Mouse (Mus musculus) stomach, postnatal 0 days (tissue): ENCODE measurements around the gene Dyrk1a. TPM values are rescaled to one million over a fixed set of nuclear protein-coding genes. Genes with fewer than 3 reads are reported as not detected.

ENCODE experiments used
- ATAC-seq: fragments of 200-750 bp; cut with Nextera tagmentation; 2 replicates; pipeline ENCODE4 v1.8.0; 2017; ENCODE audit not compliant: low FRiP score, low TSS enrichment
- DNase-seq: peaks from one replicate; pipeline ENCODE4 v3.0.0-alpha.2; 2016; ENCODE audit warnings: low spot score
- H3K27ac ChIP-seq: fragments of 300-500 bp; sonication (generic); replicated peaks from 2 replicates; pipeline ENCODE4 v1.5.1; 2014; ENCODE audit warnings: mild to moderate bottlenecking, control low read depth
- H3K27me3 ChIP-seq: fragments of 300-500 bp; sonication (generic); 2 replicates; pipeline ENCODE4 v1.6.1; 2014; ENCODE audit warnings: low read length; ENCODE audit not compliant: control insufficient read depth, insufficient read depth
- H3K36me3 ChIP-seq: fragments of 300-500 bp; sonication (generic); 2 replicates; pipeline ENCODE4 v1.6.1; 2014; ENCODE audit warnings: low read length, mixed read lengths; ENCODE audit not compliant: control insufficient read depth, insufficient read depth
- H3K4me1 ChIP-seq: fragments of 300-500 bp; sonication (generic); replicated peaks from 2 replicates; pipeline ENCODE4 v1.6.1; 2014; ENCODE audit warnings: antibody characterized with exemption; ENCODE audit not compliant: control insufficient read depth, insufficient read depth
- H3K4me2 ChIP-seq: fragments of 300-500 bp; sonication (generic); replicated peaks from 2 replicates; pipeline ENCODE4 v1.6.1; 2014; ENCODE audit warnings: low read depth, mild to moderate bottlenecking, control low read depth, moderate library complexity
- H3K4me3 ChIP-seq: fragments of 300-500 bp; sonication (generic); 2 replicates; pipeline ENCODE4 v1.5.1; 2014; ENCODE audit warnings: low read depth, low read length, control low read depth
- H3K9ac ChIP-seq: fragments of 300-500 bp; sonication (generic); 2 replicates; pipeline ENCODE4 v1.6.1; 2014; ENCODE audit warnings: mild to moderate bottlenecking, low read length, control low read depth, mixed read lengths
- H3K9me3 ChIP-seq: fragments of 300-500 bp; sonication (generic); 2 replicates; pipeline ENCODE4 v1.6.1; 2016; ENCODE audit warnings: low read length; ENCODE audit not compliant: control insufficient read depth
- CTCF ChIP-seq: IDR thresholded peaks from 2 replicates; pipeline ENCODE4 v1.5.1; 2016; ENCODE audit warnings: antibody characterized with exemption, low read depth, mild to moderate bottlenecking, moderate library complexity
- EP300 ChIP-seq: optimal IDR thresholded peaks from 2 replicates; pipeline ENCODE3; 2016; ENCODE audit warnings: antibody characterized with exemption
- WGBS: fragments of 180-500 bp; shearing (Covaris S2); extraction: QIAGEN DNeasy Blood & Tissue Kit; methylation state at CpG from one replicate; pipeline ENCODE4 v1.1.7; 2014; 5-methylcytosine and 5-hydroxymethylcytosine counted together
- polyA plus RNA-seq: library from polyadenylated mRNA; unstranded; fragments of >200 nt; fragmentation: Nextera tagmentation; extraction: Ambion mirVana; gene quantifications from 2 replicates; pipeline ENCODE4 v1.2.1, GENCODE M21; 2015

The Dyrk1a gene
- polyA plus RNA-seq, 1 experiment from 2014 or later = 4.6 TPM

DNA sequence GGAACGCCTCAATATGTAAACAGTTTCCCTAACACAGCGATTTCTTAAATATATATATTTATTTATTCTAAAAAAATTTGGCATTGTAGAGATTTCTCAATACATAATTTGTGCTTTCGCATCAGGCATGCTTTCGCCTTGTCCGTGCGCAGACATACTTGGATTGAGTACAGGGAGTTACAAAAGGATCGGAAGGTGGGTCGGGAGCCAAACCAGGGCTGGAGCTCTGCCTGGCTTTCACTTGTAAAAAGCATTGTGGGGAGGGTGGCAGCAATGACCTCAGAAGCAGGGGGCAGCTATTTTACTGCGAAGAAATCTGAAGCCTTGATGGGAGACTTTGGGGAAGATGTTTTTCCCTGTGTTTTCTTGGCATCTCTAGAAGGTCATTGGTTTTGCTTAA, 175.2 kb downstream of the Dyrk1a start:
- no peaks in the 10 kb centered on the region for H3K36me3 ChIP-seq
- H3K27me3 ChIP-seq = no peaks in the 10 kb centered on the region
- H3K4me1 ChIP-seq = no peaks in the 10 kb centered on the region
- no peak overlapping the region for H3K9ac ChIP-seq
- WGBS = 61% methylated on average over 9 of the region's 9 CpGs
- TF ChIP-seq CTCF (no peak), EP300 (no peak)
- ATAC-seq (no peak), DNase-seq (no peak)
- no peak overlapping the region for H3K4me3 ChIP-seq
- no peak overlapping the region for H3K27ac ChIP-seq
- no peaks in the 10 kb centered on the region for H3K9me3 ChIP-seq
- no peak overlapping the region for H3K4me2 ChIP-seq

Other genes with a start within 250 kb of the Dyrk1a start
- 9.7 and 10.0 TPM in 2 replicates for gene Ripply3, start 241.6 kb upstream of the Dyrk1a start, polyA plus RNA-seq
- gene Ttc3, start 199.4 kb upstream of the Dyrk1a start, polyA plus RNA-seq = 58.0 and 60.3 TPM in 2 replicates
- 157 TPM in 2 replicates for gene Pigp, start 198.2 kb upstream of the Dyrk1a start, polyA plus RNA-seq
- gene Vps26c, start 43.2 kb upstream of the Dyrk1a start, polyA plus RNA-seq = 28.5 and 34.8 TPM in 2 replicates